Mouse (Mus musculus) ES-Bruce4 (cell line): Measurements from ENCODE around the gene Gng8.

Experiments used
- CTCF ChIP-seq: IDR thresholded peaks from one replicate; pipeline ENCODE4 v1.8.1; 2011; ENCODE audit warnings: low read depth, low read length
- POLR2A ChIP-seq: IDR thresholded peaks from one replicate; pipeline ENCODE4 v1.8.1; 2011; ENCODE audit warnings: low read length; ENCODE audit not compliant: insufficient read depth

DNA sequence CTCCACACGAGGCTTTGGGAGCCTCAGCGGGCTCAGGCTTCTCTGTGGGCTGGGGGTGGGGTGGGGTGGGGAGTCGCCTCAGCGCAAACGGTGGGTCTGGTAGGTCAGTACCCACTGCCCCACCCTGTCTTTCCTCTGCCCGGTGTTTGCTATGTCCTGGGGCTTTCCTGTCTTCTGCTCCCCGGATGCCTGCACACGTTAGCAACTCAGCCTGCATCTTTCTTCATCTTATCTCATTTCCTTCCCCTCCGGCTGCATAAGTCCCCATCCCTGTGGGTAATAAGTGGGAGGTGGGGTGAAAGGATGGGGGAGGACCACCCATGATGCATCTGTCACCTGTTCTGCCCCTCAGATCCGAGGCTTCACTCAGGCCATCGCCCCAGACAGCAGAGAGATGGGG lies 16.8 kb downstream of the Gng8 start:
- TF ChIP-seq CTCF (no peak), POLR2A (no peak)
